Mouse (Mus musculus) forebrain, embryonic 11.5 days (tissue): Measurements from ENCODE around the gene Hist2h3c2. TPM values are rescaled to one million over a fixed set of nuclear protein-coding genes. Genes with fewer than 3 reads are reported as not detected.

ENCODE experiments used
- ATAC-seq: fragments of 200-750 bp; cut with Nextera tagmentation; replicated peaks from 2 replicates; pipeline ENCODE4 v1.8.0; 2017; ENCODE audit warnings: moderate TSS enrichment; ENCODE audit not compliant: low FRiP score
- DNase-seq: peaks from one replicate; pipeline ENCODE4 v3.0.0-alpha.2; 2017; ENCODE audit warnings: low spot score
- H3K27ac ChIP-seq: fragments of 300-500 bp; sonication (generic); 2 replicates; pipeline ENCODE4 v1.5.1; 2014; ENCODE audit warnings: low read depth, low read length
- H3K27me3 ChIP-seq: fragments of 300-500 bp; sonication (generic); 2 replicates; pipeline ENCODE4 v1.6.1; 2014; ENCODE audit warnings: mild to moderate bottlenecking, low read length, mixed read lengths; ENCODE audit not compliant: control insufficient read depth, insufficient read depth
- H3K36me3 ChIP-seq: fragments of 300-500 bp; sonication (generic); 2 replicates; pipeline ENCODE4 v1.6.1; 2014; ENCODE audit warnings: mild to moderate bottlenecking, low read length, moderate library complexity, mixed read lengths; ENCODE audit not compliant: control insufficient read depth, insufficient read depth
- H3K4me1 ChIP-seq: fragments of 300-500 bp; sonication (generic); replicated peaks from 2 replicates; pipeline ENCODE4 v1.6.1; 2014; ENCODE audit warnings: low read length, mixed read lengths; ENCODE audit not compliant: control insufficient read depth, insufficient read depth
- H3K4me2 ChIP-seq: fragments of 300-500 bp; sonication (generic); 2 replicates; pipeline ENCODE4 v1.6.1; 2014; ENCODE audit warnings: low read depth, mild to moderate bottlenecking, low read length, moderate library complexity, mixed read lengths; ENCODE audit not compliant: severe bottlenecking
- H3K4me3 ChIP-seq: fragments of 300-500 bp; sonication (generic); 2 replicates; pipeline ENCODE4 v1.5.1; 2014; ENCODE audit warnings: low read depth, low read length
- H3K9ac ChIP-seq: fragments of 300-500 bp; sonication (generic); 2 replicates; pipeline ENCODE4 v1.6.1; 2014; ENCODE audit warnings: low read length
- H3K9me3 ChIP-seq: fragments of 300-500 bp; sonication (generic); 2 replicates; pipeline ENCODE4 v1.6.1; 2016; ENCODE audit warnings: low read length, mixed read lengths; ENCODE audit not compliant: control insufficient read depth
- WGBS: fragments of 180-500 bp; shearing (Covaris S2); extraction: QIAGEN DNeasy Blood & Tissue Kit; methylation state at CpG from one replicate; pipeline ENCODE4 v1.1.7; 2014; 5-methylcytosine and 5-hydroxymethylcytosine counted together
- polyA plus RNA-seq: library from polyadenylated mRNA; unstranded; fragments of >200 nt; fragmentation: Nextera tagmentation; extraction: Ambion mirVana; gene quantifications from 2 replicates; pipeline ENCODE4 v1.2.1, GENCODE M21; 2014

Hist2h3c2 gene
- polyA plus RNA-seq, 1 experiment from 2014 or later, result 14.8 TPM

DNA sequence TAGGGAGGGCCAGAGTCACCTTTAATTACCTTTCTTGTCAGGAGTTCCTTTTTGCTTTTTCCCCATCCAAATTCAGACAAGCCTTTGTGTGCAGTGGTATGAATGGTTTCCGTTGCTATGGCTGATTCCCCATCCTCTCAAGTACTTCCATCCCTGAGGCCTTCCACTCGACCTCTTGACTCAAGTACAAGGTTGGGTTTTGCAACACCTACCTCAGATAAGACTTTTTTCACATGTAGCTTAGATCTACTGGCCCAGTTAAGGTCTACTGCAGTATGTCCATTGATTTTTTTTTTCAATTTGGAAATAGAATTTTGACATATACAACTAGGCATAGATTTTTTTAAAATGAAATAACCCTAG is 7.2 kb downstream of the Hist2h3c2 start:
- DNase-seq (no peak), ATAC-seq (no peak)
- H3K9me3 ChIP-seq, result no peaks in the 10 kb centered on the region
- H3K4me3 ChIP-seq, result no peak overlapping the region
- H3K27me3 ChIP-seq, result no peaks in the 10 kb centered on the region
- no peak overlapping the region for H3K4me2 ChIP-seq
- H3K27ac ChIP-seq, result no peak overlapping the region
- H3K9ac ChIP-seq, result no peak overlapping the region
- 0 out of 2 replicates have a peak, but pooled peaks cover 2% of the 10 kb centered on the region for H3K4me1 ChIP-seq
- WGBS, result 69% methylated on average over 2 of the region's 2 CpGs
- no peaks in the 10 kb centered on the region for H3K36me3 ChIP-seq

DNA sequence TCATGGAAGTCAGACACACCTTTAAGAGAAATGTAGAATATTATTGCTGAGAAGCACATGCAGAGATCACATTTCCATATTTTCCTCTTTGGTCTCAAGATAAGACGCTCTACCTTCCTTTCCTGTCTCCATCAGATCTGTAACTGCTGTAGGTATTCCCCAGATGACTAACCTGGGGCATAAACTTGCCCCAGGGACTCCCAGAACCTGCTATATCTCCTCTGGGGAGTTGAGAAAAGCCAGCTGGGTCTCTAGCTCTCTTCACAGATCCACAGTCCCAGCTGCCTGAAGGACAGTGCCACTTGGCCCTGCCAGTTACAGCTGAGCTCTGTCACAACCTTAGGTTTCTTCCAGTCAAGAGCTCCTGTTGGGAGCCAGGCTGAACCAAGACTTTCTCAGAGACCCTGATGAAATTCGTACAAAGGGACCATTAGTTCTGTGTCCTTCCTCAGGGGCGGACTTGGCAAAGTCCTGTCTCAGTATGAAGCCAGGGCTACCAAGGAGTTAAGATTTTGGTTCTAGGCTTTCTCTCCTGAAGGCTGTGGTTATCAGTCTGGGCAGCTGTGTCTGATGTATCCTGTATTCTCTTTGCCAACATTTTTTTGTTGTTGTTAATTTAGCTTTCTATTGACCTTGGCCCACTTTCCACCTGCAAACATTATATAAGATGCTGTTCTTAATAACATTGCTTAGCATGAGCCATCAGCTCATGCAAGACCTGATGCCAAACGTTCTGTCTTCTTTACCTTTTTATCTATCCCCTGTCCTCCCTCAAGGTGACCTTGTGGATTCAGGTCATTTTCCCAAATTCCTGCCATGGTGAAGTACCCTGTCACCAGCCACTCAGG is 7.8 kb downstream of the Hist2h3c2 start:
- Histone ChIP-seq H3K4me2 (no peak overlapping the region), H3K27me3 (no peaks in the 10 kb centered on the region), H3K4me1 (0 out of 2 replicates have a peak, but pooled peaks cover 2% of the 10 kb centered on the region), H3K9ac (no peak overlapping the region), H3K27ac (no peak overlapping the region), H3K36me3 (no peaks in the 10 kb centered on the region), H3K9me3 (no peaks in the 10 kb centered on the region), H3K4me3 (no peak overlapping the region)
- DNase-seq (no peak), ATAC-seq (no peak)
- WGBS, result 72% methylated on average over 4 of the region's 4 CpGs

DNA sequence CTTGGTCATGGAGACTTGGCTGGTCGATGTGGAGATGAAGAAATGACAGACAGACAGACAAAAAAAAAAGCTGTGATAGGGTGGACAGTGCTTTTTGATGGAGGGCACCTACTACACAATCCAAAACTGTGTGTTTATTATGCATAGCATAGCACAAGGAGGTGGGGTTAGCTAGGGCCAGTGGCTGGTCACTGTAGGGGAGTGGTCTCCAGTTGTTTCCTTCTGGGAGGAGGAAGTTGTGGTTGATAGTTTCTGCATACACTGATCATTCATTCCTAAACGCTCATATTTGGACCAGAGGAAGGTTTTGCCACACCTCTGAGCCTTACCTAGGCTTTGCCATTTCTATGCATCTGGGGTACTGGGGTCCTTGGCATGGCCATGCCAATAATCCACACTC is 8.5 kb downstream of the Hist2h3c2 start:
- no peaks in the 10 kb centered on the region for H3K36me3 ChIP-seq
- H3K4me2 ChIP-seq, result no peak overlapping the region
- 79% methylated on average over 2 of the region's 2 CpGs for WGBS
- DNase-seq (no peak), ATAC-seq (no peak)
- no peaks in the 10 kb centered on the region for H3K9me3 ChIP-seq
- 0 out of 2 replicates have a peak, but pooled peaks cover 2% of the 10 kb centered on the region for H3K4me1 ChIP-seq
- no peak overlapping the region for H3K4me3 ChIP-seq
- no peaks in the 10 kb centered on the region for H3K27me3 ChIP-seq
- no peak overlapping the region for H3K9ac ChIP-seq
- H3K27ac ChIP-seq, result no peak overlapping the region

DNA sequence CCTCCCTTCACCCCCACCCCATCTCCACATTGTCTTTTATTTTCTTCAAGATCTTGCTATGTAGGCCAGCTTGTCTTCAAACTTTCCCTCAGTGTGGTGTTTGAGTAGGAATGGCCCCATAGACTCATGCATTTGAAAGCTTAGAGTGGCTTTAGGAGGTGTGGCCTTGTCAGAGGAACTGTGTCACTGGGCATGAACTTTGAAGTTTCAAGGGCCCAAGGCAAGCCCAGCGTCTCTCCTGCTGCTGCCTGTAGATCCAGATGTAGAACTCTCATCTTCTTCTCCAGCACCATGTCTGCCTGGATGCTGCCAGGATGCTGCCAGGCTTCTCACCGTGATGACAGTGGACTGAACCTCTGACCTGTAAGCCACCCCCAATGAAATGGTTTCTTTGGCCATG is 10.1 kb downstream of the Hist2h3c2 start:
- no peak overlapping the region for H3K27ac ChIP-seq
- H3K9me3 ChIP-seq, result no peaks in the 10 kb centered on the region
- no peaks in the 10 kb centered on the region for H3K27me3 ChIP-seq
- H3K9ac ChIP-seq, result no peak overlapping the region
- no peaks in the 10 kb centered on the region for H3K36me3 ChIP-seq
- no peak for ATAC-seq
- 81% methylated on average over 2 of the region's 2 CpGs for WGBS
- peaks cover 5% of the 10 kb centered on the region; the same call in 1 of the 2 replicates for H3K4me1 ChIP-seq
- H3K4me3 ChIP-seq, result no peak overlapping the region
- no peak overlapping the region for H3K4me2 ChIP-seq
- no peak for DNase-seq

DNA sequence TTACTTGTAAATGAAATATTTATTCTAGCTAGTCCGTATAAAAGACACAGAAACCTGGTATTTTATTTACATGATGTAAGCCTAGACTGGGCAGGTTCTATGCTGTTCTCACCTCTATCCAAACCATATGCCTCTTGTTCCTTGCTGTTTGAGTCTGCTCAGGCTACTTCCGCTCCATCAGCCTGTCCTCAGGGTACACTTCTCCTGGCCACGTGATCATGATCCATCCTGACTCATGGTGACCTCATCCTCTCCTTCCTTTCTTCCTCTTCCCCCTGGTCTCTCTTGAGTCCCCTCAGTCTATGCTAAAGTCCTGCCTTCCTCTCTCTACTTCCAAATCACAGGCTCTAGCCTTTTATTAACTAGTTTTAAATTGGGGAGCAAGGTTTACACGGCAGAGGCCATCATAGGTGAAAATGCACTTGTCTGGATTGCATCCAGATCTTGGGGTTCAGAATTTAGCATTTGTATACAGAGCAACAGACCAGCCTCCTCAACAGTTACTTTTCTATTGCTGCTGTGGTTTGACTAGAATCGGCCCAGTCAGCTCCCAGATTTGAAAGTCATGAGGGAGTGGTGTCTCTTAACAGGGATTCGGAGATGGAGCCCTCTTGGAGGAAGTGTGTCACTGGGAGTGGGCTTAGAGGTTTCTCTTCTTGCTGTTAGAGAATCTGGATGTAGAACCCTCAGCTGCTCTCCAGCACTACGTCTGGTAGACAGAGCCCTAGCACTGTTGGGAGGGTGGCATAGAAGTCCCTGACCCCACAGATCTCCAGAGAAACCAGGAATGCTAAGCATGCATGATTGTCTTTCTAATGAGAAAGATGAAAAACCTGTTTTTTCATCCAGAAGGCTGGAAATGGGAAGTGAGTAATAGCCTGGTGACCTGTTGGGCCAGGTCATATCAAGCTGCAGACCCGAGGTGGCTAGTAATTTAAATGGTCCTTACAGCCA is 12.0 kb downstream of the Hist2h3c2 start:
- no peak for ATAC-seq
- H3K4me2 ChIP-seq, result no peak overlapping the region
- H3K9ac ChIP-seq, result no peak overlapping the region
- H3K4me1 ChIP-seq, result peaks cover 10% of the 10 kb centered on the region; the same call in 1 of the 2 replicates
- no peaks in the 10 kb centered on the region for H3K36me3 ChIP-seq
- H3K9me3 ChIP-seq, result no peaks in the 10 kb centered on the region
- H3K4me3 ChIP-seq, result no peak overlapping the region
- 77% methylated on average over 8 of the region's 8 CpGs for WGBS
- no peak for DNase-seq
- no peak overlapping the region for H3K27ac ChIP-seq
- no peaks in the 10 kb centered on the region for H3K27me3 ChIP-seq

DNA sequence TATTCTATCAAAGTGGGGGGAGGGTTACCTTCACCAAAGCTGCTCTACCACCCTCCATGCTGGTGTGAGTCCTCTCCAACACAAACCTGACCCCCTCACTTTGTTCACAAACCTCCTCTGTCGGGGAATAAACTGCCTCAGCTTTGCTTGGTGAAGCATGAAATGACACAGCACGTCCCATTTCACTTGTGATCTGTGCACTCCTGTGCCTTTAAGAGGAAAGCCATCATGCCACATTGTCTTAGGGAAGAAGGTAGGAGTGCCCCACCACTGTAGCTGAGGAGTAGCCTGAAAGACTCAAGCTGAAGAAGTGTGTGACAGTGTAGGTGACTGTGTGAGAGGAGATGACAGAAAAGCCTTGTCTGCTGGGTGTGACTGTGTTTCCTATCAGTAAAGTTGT is 13.5 kb downstream of the Hist2h3c2 start:
- H3K9me3 ChIP-seq, result no peaks in the 10 kb centered on the region
- DNase-seq, result no peak
- no peak overlapping the region for H3K4me2 ChIP-seq
- peak overlapping the region; percentile 35 for H3K9ac ChIP-seq
- WGBS, result 10% methylated on average over 2 of the region's 2 CpGs
- no peak for ATAC-seq
- H3K27ac ChIP-seq, result no peak overlapping the region
- no peaks in the 10 kb centered on the region for H3K36me3 ChIP-seq
- no peak overlapping the region for H3K4me3 ChIP-seq
- no peaks in the 10 kb centered on the region for H3K27me3 ChIP-seq
- H3K4me1 ChIP-seq, result peaks cover 10% of the 10 kb centered on the region; the same call in 1 of the 2 replicates

DNA sequence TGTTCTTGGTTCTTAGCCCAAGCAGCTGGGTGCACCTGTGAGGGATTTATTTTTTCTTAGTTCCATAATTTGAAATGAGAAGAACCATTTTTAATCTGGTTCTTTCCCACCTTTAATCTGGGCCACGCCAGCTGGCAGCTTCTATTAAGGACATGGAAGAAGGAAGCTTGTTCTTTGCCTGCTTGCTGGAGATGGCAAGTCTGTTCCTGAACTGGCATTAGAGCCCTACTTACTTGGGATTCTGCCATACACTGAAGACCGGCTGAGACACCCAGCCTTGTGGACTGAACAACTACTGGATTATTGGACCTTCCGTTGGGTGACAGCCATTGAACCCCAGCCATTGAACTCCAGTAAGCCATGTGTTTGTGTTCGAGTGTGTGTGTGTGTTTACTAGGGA is 16.2 kb downstream of the Hist2h3c2 start:
- Histone ChIP-seq H3K36me3 (no peaks in the 10 kb centered on the region), H3K27me3 (no peaks in the 10 kb centered on the region), H3K9ac (no peak overlapping the region), H3K4me2 (peak overlapping the region; percentile 24), H3K4me1 (peaks cover 12% of the 10 kb centered on the region; the same call in 1 of the 2 replicates), H3K4me3 (no peak overlapping the region), H3K9me3 (no peaks in the 10 kb centered on the region), H3K27ac (no peak overlapping the region)
- ATAC-seq, result no peak
- 90% methylated on average over 4 of the region's 4 CpGs for WGBS
- no peak for DNase-seq

DNA sequence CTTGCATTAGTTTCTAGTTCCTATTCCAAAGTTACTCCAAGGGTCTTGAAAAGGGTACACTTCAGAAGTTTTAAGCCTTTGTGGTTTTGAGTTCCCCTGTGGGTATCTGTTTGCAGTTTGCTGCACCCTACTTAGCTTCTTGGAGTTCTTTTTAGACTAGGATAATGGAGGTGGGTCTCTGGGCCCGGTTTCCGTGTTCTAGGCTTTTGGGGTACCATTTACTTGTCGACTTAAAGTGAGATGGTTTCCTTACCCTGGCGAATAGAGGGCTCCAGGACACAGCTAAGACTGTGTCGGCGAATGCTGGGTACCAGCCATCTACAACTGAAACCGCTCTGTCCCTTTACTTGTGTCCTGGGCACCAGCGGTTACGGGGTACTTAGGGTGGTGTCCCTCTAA is 17.3 kb downstream of the Hist2h3c2 start:
- no peaks in the 10 kb centered on the region for H3K36me3 ChIP-seq
- no peaks in the 10 kb centered on the region for H3K9me3 ChIP-seq
- ATAC-seq (no peak), DNase-seq (no peak)
- H3K4me3 ChIP-seq, result peak overlapping the region; percentile 44
- H3K4me2 ChIP-seq, result peak overlapping the region; percentile 68
- 22% methylated on average over 9 of the region's 9 CpGs for WGBS
- H3K27me3 ChIP-seq, result no peaks in the 10 kb centered on the region
- H3K4me1 ChIP-seq, result peaks cover 10% of the 10 kb centered on the region; the same call in 1 of the 2 replicates
- peak overlapping the region; percentile 84 for H3K9ac ChIP-seq
- H3K27ac ChIP-seq, result peak overlapping the region; percentile 98
